Mouse (Mus musculus) liver, embryonic 14.5 days (tissue): ENCODE results near the gene Cyp1b1. TPM values are rescaled to one million over a fixed set of nuclear protein-coding genes. Genes with fewer than 3 reads are reported as not detected.

Experiments used
- ATAC-seq: fragments of 200-750 bp; cut with Nextera tagmentation; 2 replicates; pipeline ENCODE4 v1.8.0; 2017; ENCODE audit warnings: moderate number of reproducible peaks, mild to moderate bottlenecking, moderate library complexity; ENCODE audit not compliant: insufficient read depth
- DNase-seq, 3 experiments: peaks; one replicate each; pipeline ENCODE4 v3.0.0-alpha.2; 2012 to 2013; ENCODE audit warnings: low read depth in 3 of 3, low spot score in 3 of 3
- H3K27ac ChIP-seq: fragments of 300-500 bp; sonication (generic); 2 replicates; pipeline ENCODE4 v1.5.1; 2014; ENCODE audit warnings: moderate library complexity, mild to moderate bottlenecking, control low read depth, inconsistent platforms
- H3K27me3 ChIP-seq: fragments of 300-500 bp; sonication (generic); 2 replicates; pipeline ENCODE4 v1.6.1; 2014; ENCODE audit warnings: mild to moderate bottlenecking, low read length, moderate library complexity; ENCODE audit not compliant: control insufficient read depth, insufficient read depth
- H3K36me3 ChIP-seq: fragments of 300-500 bp; sonication (generic); replicated peaks from 2 replicates; pipeline ENCODE4 v1.6.1; 2014; ENCODE audit warnings: low read depth; ENCODE audit not compliant: control insufficient read depth, insufficient read depth
- H3K4me1 ChIP-seq, 2 experiments: fragments of 200-500 bp in 1 of 2; fragments of 300-500 bp in 1 of 2; sonication (generic) in 1 of 2; replicated peaks; 2 replicates each; pipeline ENCODE4 v1.6.1; 2012 to 2014; ENCODE audit warnings: antibody characterized with exemption in 1 of 2, inconsistent platforms in 1 of 2, low read length in 1 of 2; ENCODE audit not compliant: control insufficient read depth in 2 of 2, insufficient read depth in 2 of 2
- H3K4me2 ChIP-seq: fragments of 300-500 bp; sonication (generic); 2 replicates; pipeline ENCODE4 v1.6.1; 2014; ENCODE audit warnings: low read depth, mild to moderate bottlenecking, control low read depth, moderate library complexity
- H3K4me3 ChIP-seq, 2 experiments: fragments of 200-500 bp in 1 of 2; fragments of 300-500 bp in 1 of 2; sonication (generic) in 1 of 2; 2 replicates each; pipeline ENCODE4 v1.5.1; 2012 to 2014; ENCODE audit warnings: low read depth in 2 of 2, low read length in 2 of 2, mild to moderate bottlenecking in 2 of 2, control low read depth in 1 of 2, inconsistent platforms in 1 of 2, moderate library complexity in 1 of 2; ENCODE audit not compliant: insufficient read depth in 1 of 2
- H3K9ac ChIP-seq: fragments of 300-500 bp; sonication (generic); replicated peaks from 2 replicates; pipeline ENCODE4 v1.6.1; 2014; ENCODE audit warnings: mild to moderate bottlenecking, control low read depth, moderate library complexity
- H3K9me3 ChIP-seq: fragments of 300-500 bp; sonication (generic); 2 replicates; pipeline ENCODE4 v1.6.1; 2016; ENCODE audit warnings: low read length, mixed read lengths; ENCODE audit not compliant: control insufficient read depth
- CTCF ChIP-seq: IDR thresholded peaks from 2 replicates; pipeline ENCODE4 v1.5.1; 2016; ENCODE audit warnings: antibody characterized with exemption, low read depth, control low read depth
- EP300 ChIP-seq: IDR thresholded peaks from 2 replicates; pipeline ENCODE4 v1.6.1; 2016; ENCODE audit warnings: antibody characterized with exemption, low read depth
- WGBS: fragments of 180-500 bp; shearing (Covaris S2); extraction: QIAGEN DNeasy Blood & Tissue Kit; methylation state at CpG from one replicate; pipeline ENCODE4 v1.1.7; 2014; ENCODE audit not compliant: insufficient replicate concordance; 5-methylcytosine and 5-hydroxymethylcytosine counted together
- polyA plus RNA-seq, 2 experiments: library from polyadenylated mRNA; depleted of rRNA in 1 of 2; stranded (reverse) in 1 of 2; unstranded in 1 of 2; fragments of >200 nt; fragmentation: Nextera tagmentation in 1 of 2; extraction: Ambion mirVana in 1 of 2; gene quantifications; 2 replicates each; pipeline versions ENCODE4 v1.2.1 to v1.2.3; 2012 to 2014

Cyp1b1 gene
- polyA plus RNA-seq, 2 experiments: 0.13 TPM

DNA sequence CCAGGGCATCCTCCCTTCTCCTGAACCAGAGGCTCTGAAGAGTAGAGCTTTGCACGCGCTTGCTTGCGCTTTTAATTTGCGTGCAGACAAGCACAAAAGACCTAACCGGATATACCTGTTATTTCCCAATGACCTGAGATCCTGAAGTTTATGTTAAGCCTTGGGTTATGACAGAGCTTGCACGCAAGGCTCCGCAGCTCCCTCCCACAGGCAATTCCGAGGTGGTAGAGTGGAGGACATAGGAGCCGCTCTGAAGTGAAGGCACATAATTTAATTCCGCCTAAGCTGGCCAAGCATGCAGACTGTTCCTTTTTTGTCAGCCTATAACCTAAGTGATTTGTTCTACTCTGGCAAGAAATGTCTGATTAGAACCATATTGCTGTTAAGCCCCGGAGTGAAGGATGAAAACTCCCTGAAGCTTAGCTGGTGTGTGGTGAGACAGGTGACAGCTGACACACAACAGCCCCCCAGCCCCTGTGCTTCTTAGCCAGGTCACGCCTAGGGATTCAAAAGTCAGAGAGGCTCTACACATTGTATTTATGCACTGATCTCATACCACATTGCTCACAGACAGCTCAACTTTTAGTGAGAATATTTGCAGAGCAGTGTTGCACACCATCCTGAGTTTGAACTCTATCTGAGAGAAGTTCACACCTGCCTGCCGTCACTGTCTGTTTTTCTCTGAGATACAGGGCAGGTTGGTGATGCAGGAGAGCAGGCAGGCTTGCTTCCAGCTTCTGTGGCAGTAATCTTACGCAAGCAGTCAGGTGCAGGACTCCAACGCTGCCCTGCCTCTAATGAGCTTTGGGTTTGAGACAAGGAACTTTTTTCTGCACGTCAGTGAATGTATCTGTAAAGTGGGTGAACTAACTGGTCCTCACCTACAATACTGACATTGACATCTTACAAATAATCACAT, 14.0 kb upstream of the Cyp1b1 start:
- no peak overlapping the region for H3K9ac ChIP-seq
- WGBS: 39% methylated on average over 16 of the region's 16 CpGs
- no peak for ATAC-seq

DNA sequence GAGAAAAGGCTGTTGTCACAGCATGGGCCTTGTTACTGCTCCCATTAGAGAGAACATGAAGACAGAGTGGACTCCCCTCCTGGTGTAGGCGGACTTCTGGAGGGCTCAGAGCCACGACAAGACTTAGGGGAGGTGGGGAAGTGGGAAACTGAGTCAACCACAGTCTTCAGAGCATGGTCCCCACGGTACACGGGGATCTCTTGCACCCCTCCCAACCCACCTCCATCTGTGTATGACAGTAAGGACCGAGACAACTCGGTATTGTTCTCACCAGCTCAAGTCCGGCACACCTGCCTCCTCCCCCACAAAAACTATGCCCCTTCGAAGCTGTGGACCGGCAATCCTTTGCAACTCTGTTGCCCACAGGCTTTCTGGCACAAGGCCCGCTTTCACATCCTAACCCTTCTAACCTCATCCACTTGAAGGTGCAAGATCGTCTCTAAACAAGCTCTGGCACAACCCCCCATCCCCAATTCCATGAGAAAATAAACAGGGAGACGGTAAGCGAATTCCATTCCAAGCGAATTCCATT, 13.3 kb upstream of the Cyp1b1 start:
- H3K9ac ChIP-seq: no peak overlapping the region
- DNase-seq (no peak), ATAC-seq (no peak)
- H3K27me3 ChIP-seq: no peaks in the 10 kb centered on the region; the same call in 1 of the 2 replicates
- H3K9me3 ChIP-seq: no peaks in the 10 kb centered on the region
- no peak for TF ChIP-seq EP300
- no peaks in the 10 kb centered on the region for H3K4me1 ChIP-seq
- H3K4me3 ChIP-seq: no peak overlapping the region
- H3K4me2 ChIP-seq: no peak overlapping the region
- 29% methylated on average over 14 of the region's 14 CpGs for WGBS
- no peak overlapping the region for H3K27ac ChIP-seq
- no peaks in the 10 kb centered on the region for H3K36me3 ChIP-seq

More for the DNA sequence above, 14.0 kb upstream of the Cyp1b1 start:
- TF ChIP-seq CTCF: no peak
- TF ChIP-seq EP300: no peak
- no peak overlapping the region for H3K4me2 ChIP-seq
- H3K9me3 ChIP-seq: no peaks in the 10 kb centered on the region
- no peak for DNase-seq
- H3K27me3 ChIP-seq: no peaks in the 10 kb centered on the region; the same call in 1 of the 2 replicates
- H3K4me3 ChIP-seq: no peak overlapping the region
- H3K36me3 ChIP-seq: no peaks in the 10 kb centered on the region
- no peaks in the 10 kb centered on the region for H3K4me1 ChIP-seq
- no peak overlapping the region for H3K27ac ChIP-seq

DNA sequence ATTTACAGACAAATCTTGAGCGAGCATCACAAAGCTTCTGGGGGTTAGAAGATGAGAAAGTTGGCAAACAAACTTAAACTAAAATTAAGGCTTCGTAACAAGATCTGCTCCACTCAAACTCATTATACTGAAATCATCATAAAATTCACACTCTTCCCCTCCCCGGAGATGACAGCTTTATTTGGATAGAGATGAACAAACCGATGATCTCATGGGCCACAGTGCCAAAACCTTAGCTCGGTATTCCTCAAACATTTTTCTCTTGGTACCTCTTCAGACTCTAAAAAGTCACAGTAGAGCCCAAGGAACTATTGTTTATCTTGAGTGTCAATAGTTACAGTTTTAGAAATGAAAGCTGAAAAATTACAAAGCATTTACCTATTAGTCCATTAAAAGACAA, 11.8 kb upstream of the Cyp1b1 start:
- TF ChIP-seq EP300: no peak
- no peak for TF ChIP-seq CTCF
- Histone ChIP-seq H3K4me2 (no peak overlapping the region), H3K27ac (no peak overlapping the region), H3K9me3 (no peaks in the 10 kb centered on the region), H3K27me3 (no peaks in the 10 kb centered on the region; the same call in 1 of the 2 replicates), H3K36me3 (no peaks in the 10 kb centered on the region), H3K4me1 (no peaks in the 10 kb centered on the region), H3K4me3 (no peak overlapping the region), H3K9ac (no peak overlapping the region)
- DNase-seq (no peak), ATAC-seq (no peak)
- WGBS: 57% methylated on average over 5 of the region's 5 CpGs

DNA sequence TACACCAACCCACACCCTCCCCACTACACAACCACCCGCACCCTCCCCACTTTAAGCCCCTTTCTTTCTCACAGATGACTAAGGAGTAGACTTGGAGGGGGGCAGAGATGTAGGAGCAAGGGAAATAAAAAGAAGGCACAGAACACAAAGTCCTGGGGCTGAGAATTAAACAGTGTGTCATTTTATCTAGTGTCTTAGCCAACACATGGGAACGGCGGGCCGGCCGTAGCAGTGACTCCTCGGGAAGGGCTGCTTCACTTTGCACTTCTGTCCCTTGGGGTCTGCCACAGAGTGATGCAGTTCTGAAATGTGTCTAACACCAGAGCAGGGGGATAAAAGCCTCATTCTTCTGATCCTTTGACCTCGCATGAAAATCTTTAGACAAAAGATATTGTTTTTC, 5.8 kb upstream of the Cyp1b1 start:
- Histone ChIP-seq H3K9ac (no peak overlapping the region), H3K27ac (no peak overlapping the region), H3K27me3 (peaks cover 17% of the 10 kb centered on the region), H3K9me3 (no peaks in the 10 kb centered on the region), H3K4me1 (no peaks in the 10 kb centered on the region), H3K36me3 (no peaks in the 10 kb centered on the region), H3K4me2 (no peak overlapping the region), H3K4me3 (no peak overlapping the region)
- TF ChIP-seq CTCF: no peak
- 70% methylated on average over 7 of the region's 7 CpGs for WGBS
- ATAC-seq: no peak
- DNase-seq: no peak

DNA sequence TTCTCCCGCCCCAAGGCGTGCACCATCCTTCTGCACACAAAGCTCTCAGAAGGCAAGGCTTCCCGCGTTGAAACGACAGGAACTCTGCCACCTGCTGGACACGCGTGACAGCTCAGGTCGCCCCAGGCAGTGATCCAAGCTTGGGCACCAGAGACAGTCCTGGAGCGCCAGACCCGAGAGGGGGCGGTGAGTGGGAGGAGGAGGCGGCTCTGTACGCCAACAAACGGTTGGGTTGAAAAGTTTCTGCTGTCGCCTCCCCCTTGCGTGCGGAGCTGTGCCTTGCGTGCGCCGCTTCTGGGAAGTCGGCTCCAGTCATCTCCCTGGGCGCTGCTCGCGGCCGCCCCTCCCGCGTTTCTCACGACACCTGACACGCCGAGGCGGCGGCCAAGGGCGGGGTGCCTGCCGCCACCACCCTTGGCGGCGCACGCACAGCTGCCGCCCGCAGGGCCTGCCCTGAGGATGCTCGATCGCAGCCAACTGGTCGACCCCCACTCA, 835 bp upstream of the Cyp1b1 start:
- Histone ChIP-seq H3K4me2 (peak overlapping the region; percentile 54), H3K9me3 (no peaks in the 10 kb centered on the region), H3K27me3 (peaks cover 61% of the 10 kb centered on the region), H3K36me3 (no peaks in the 10 kb centered on the region), H3K9ac (no peak overlapping the region), H3K27ac (no peak overlapping the region), H3K4me3 (peak overlapping the region; percentile 17 to 32; a peak in 3 of 4 replicates), H3K4me1 (no peaks in the 10 kb centered on the region)
- peak; percentile 50; the same call in 1 of the 2 replicates for ATAC-seq
- TF ChIP-seq CTCF: peak; percentile 86
- TF ChIP-seq EP300: no peak
- under 1% methylated on average over 42 of the region's 42 CpGs for WGBS
- DNase-seq: peak; percentile 15 to 31 (median 22)
